Mouse (Mus musculus): Measurements from ENCODE around the gene Olfr979. TPM values are rescaled to one million over a fixed set of nuclear protein-coding genes. Genes with fewer than 3 reads are reported as not detected.
"Not testable (repeated sequence)": the region's sequence is repeated elsewhere in the genome, so short reads cannot be mapped to it uniquely, and the experiment has no call there.

Olfr979 gene
- not detected in 2 replicates for total RNA-seq (2014; fragmentation: Nextera tagmentation)
- total RNA-seq (2017), result not detected in 2 replicates

- no peak for ATAC-seq (replicated peaks; ENCODE audit: low FRiP score, low TSS enrichment, poor library complexity, severe bottlenecking)
These were observed at the start of gene Olfr979 for GRCm38 (mm10) chr9:40003365-40003764. Olfr979 (minus strand) TSS chr9:40003465.

GRCm38 (mm10) chr9:40050138-40050537 lies 46.9 kb upstream of the Olfr979 start:
- no peak for ATAC-seq (replicated peaks; ENCODE audit: low FRiP score, low TSS enrichment, poor library complexity, severe bottlenecking)

- ATAC-seq (replicated peaks; ENCODE audit: low FRiP score, low TSS enrichment, poor library complexity, severe bottlenecking), result no peak
These were observed 17.9 kb upstream of the Olfr979 start, which contains the start of gene Olfr981 for GRCm38 (mm10) chr9:40021164-40021563. Olfr981 (plus strand) TSS chr9:40021464.

- ATAC-seq (replicated peaks; ENCODE audit: low FRiP score, low TSS enrichment, poor library complexity, severe bottlenecking), result no peak
These were observed 6.2 kb upstream of the Olfr979 start, which contains the start of gene Olfr980 for GRCm38 (mm10) chr9:40009482-40009881. Olfr980 (minus strand) TSS chr9:40009582.

GRCm38 (mm10) chr9:39991813-39992212 lies 11.5 kb downstream of the Olfr979 start, which contains the start of gene Olfr978:
Olfr978 (plus strand) TSS chr9:39992113.
- ATAC-seq (replicated peaks; ENCODE audit: low FRiP score, low TSS enrichment, poor library complexity, severe bottlenecking), result no peak

- not testable (repeated sequence) for ATAC-seq (replicated peaks; ENCODE audit: low FRiP score, low TSS enrichment, poor library complexity, severe bottlenecking)
These were observed 26.6 kb downstream of the Olfr979 start for GRCm38 (mm10) chr9:39976581-39977145.

GRCm38 (mm10) chr9:39961033-39961432 lies 42.2 kb downstream of the Olfr979 start, which contains the start of gene Olfr976:
Olfr976 (minus strand) TSS chr9:39961133.
- not testable (repeated sequence) for ATAC-seq (replicated peaks; ENCODE audit: low FRiP score, low TSS enrichment, poor library complexity, severe bottlenecking)

- no peak for ATAC-seq (replicated peaks; ENCODE audit: low FRiP score, low TSS enrichment, poor library complexity, severe bottlenecking)
These were observed 51.3 kb downstream of the Olfr979 start, which contains the start of gene Olfr975 for GRCm38 (mm10) chr9:39951946-39952345. Olfr975 (minus strand) TSS chr9:39952046.

Other genes with a start within 250 kb of the Olfr979 start
- not detected in 2 replicates for gene Olfr968, start 220.2 kb downstream of the Olfr979 start, total RNA-seq (2014; fragmentation: Nextera tagmentation)
- gene Olfr968, start 220.2 kb downstream of the Olfr979 start, total RNA-seq (2017), result not detected in 2 replicates
- gene Olfr969, start 212.5 kb downstream of the Olfr979 start, total RNA-seq (2014; fragmentation: Nextera tagmentation), result not detected in 2 replicates
- not detected in 2 replicates for gene Olfr969, start 212.5 kb downstream of the Olfr979 start, total RNA-seq (2017)
- gene Olfr970, start 194.6 kb downstream of the Olfr979 start, total RNA-seq (2014; fragmentation: Nextera tagmentation), result not detected in 2 replicates
- not detected in 2 replicates for gene Olfr970, start 194.6 kb downstream of the Olfr979 start, total RNA-seq (2017)
- not detected in 2 replicates for gene Olfr971, start 166.6 kb downstream of the Olfr979 start, total RNA-seq (2014; fragmentation: Nextera tagmentation)
- not detected in 2 replicates for gene Olfr971, start 166.6 kb downstream of the Olfr979 start, total RNA-seq (2017)
- not detected in 2 replicates for gene Olfr972, start 137.0 kb downstream of the Olfr979 start, total RNA-seq (2014; fragmentation: Nextera tagmentation)
- not detected in 2 replicates for gene Olfr972, start 137.0 kb downstream of the Olfr979 start, total RNA-seq (2017)
- gene Olfr229, start 96.1 kb downstream of the Olfr979 start, total RNA-seq (2014; fragmentation: Nextera tagmentation), result not detected in 2 replicates
- gene Olfr229, start 96.1 kb downstream of the Olfr979 start, total RNA-seq (2017), result not detected in 2 replicates
- gene Olfr974, start 66.0 kb downstream of the Olfr979 start, total RNA-seq (2014; fragmentation: Nextera tagmentation), result not detected in 2 replicates
- not detected in 2 replicates for gene Olfr974, start 66.0 kb downstream of the Olfr979 start, total RNA-seq (2017)
- not detected in 2 replicates for gene Olfr975, start 51.4 kb downstream of the Olfr979 start, total RNA-seq (2014; fragmentation: Nextera tagmentation)
- gene Olfr975, start 51.4 kb downstream of the Olfr979 start, total RNA-seq (2017), result not detected in 2 replicates
- gene Olfr976, start 42.3 kb downstream of the Olfr979 start, total RNA-seq (2014; fragmentation: Nextera tagmentation), result not detected in 2 replicates
- not detected in 2 replicates for gene Olfr976, start 42.3 kb downstream of the Olfr979 start, total RNA-seq (2017)
- gene Olfr978, start 11.4 kb downstream of the Olfr979 start, total RNA-seq (2014; fragmentation: Nextera tagmentation), result not detected in 2 replicates
- not detected in 2 replicates for gene Olfr978, start 11.4 kb downstream of the Olfr979 start, total RNA-seq (2017)
- not detected in 2 replicates for gene Olfr980, start 6.1 kb upstream of the Olfr979 start, total RNA-seq (2014; fragmentation: Nextera tagmentation)
- not detected in 2 replicates for gene Olfr980, start 6.1 kb upstream of the Olfr979 start, total RNA-seq (2017)
- not detected in 2 replicates for gene Olfr981, start 18.0 kb upstream of the Olfr979 start, total RNA-seq (2014; fragmentation: Nextera tagmentation)
- not detected in 2 replicates for gene Olfr981, start 18.0 kb upstream of the Olfr979 start, total RNA-seq (2017)
- gene Olfr982, start 70.4 kb upstream of the Olfr979 start, total RNA-seq (2014; fragmentation: Nextera tagmentation), result not detected in 2 replicates
- gene Olfr982, start 70.4 kb upstream of the Olfr979 start, total RNA-seq (2017), result not detected in 2 replicates
- not detected in 2 replicates for gene Olfr983, start 90.1 kb upstream of the Olfr979 start, total RNA-seq (2014; fragmentation: Nextera tagmentation)
- not detected in 2 replicates for gene Olfr983, start 90.1 kb upstream of the Olfr979 start, total RNA-seq (2017)
- not detected in 2 replicates for gene Olfr984, start 110.7 kb upstream of the Olfr979 start, total RNA-seq (2014; fragmentation: Nextera tagmentation)
- not detected in 2 replicates for gene Olfr984, start 110.7 kb upstream of the Olfr979 start, total RNA-seq (2017)
- gene Olfr985, start 126.7 kb upstream of the Olfr979 start, total RNA-seq (2014; fragmentation: Nextera tagmentation), result not detected in 2 replicates
- gene Olfr985, start 126.7 kb upstream of the Olfr979 start, total RNA-seq (2017), result not detected in 2 replicates
- not detected in 2 replicates for gene Tmem225, start 144.7 kb upstream of the Olfr979 start, total RNA-seq (2014; fragmentation: Nextera tagmentation)
- not detected in 2 replicates for gene Tmem225, start 144.7 kb upstream of the Olfr979 start, total RNA-seq (2017)
- not detected in 2 replicates for gene Olfr986, start 177.5 kb upstream of the Olfr979 start, total RNA-seq (2014; fragmentation: Nextera tagmentation)
- gene Olfr986, start 177.5 kb upstream of the Olfr979 start, total RNA-seq (2017), result not detected in 2 replicates
- gene Zfp202, start 188.9 kb upstream of the Olfr979 start, total RNA-seq (2014; fragmentation: Nextera tagmentation), result 5.2 and 6.4 TPM in 2 replicates
- gene Zfp202, start 188.9 kb upstream of the Olfr979 start, total RNA-seq (2017), result 2.2 and 5.1 TPM in 2 replicates